Mouse (Mus musculus): ENCODE measurements around the gene Majin. TPM values are rescaled to one million over a fixed set of nuclear protein-coding genes. Genes with fewer than 3 reads are reported as not detected.
A peak's percentile ranks its signal among the peaks of the same experiment; 100 is the strongest.

The Majin gene
- polyA plus RNA-seq, 1 experiment, result 1.7 TPM

DNA sequence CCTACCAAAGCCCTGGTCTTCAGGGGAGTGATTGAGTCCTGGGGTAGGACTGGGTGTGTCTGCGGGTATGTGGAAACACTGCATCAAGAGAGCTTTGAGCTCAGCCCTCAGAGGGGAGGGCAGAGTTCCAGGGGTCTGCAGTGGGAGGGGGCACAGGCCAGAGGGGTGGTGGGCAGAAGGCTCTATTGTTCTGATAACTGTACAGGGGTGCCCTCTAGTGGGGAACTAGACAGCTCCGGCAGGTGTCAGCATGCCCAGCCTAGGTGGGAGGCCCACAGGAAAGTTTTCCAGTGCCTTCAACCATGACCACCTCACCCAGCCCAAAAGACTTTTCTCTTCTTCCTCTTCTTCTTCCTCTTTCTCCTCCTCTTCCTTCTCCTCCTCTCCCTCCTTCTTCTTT is 76.2 kb downstream of the Majin start:
- Histone ChIP-seq H3K4me1 (ENCODE audit: control insufficient read depth, insufficient read depth, insufficient read length, low read length) (peaks cover 5% of the 10 kb centered on the region; the same call in 1 of the 2 replicates), H3K36me3 (ENCODE audit: control insufficient read depth, insufficient read depth, low read length) (peaks cover 66% of the 10 kb centered on the region), H3K4me3 (ENCODE audit: low read depth, low read length) (no peak overlapping the region), H3K27me3 (ENCODE audit: control insufficient read depth, insufficient read depth, low read length) (no peaks in the 10 kb centered on the region), H3K27ac (ENCODE audit: insufficient read depth, low read depth, low read length) (no peak overlapping the region)
- no peak for TF ChIP-seq POLR2A (IDR thresholded peaks at IDR 0.05; ENCODE audit: low read depth, low read length)
- TF ChIP-seq CTCF (IDR thresholded peaks at IDR 0.05; ENCODE audit: extremely low read depth, insufficient read length, insufficient replicate concordance, low read depth, low read length), result peak; percentile 72; the same call in 1 of the 2 replicates
- WGBS, result 62% methylated on average over 2 of the region's 2 CpGs

DNA sequence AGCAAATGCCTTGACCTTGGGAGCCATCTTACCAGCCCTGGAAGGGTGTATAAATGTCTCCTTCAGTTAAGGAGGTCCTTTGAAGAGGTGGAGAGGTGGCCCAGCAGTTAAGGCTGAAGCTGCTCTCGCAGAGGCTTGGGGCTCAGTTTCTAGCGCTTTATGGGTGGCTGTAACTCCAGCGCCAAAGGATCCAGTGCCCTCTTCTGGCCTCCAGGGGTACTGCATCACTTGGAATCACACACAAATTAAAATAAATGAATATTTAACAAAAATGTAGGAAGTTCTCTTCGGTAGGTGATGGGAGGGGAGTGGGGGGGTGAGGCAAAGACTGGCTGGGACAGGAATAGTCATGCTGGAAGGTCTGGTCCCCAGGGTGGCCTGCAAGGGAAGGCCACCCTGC is 76.8 kb downstream of the Majin start:
- H3K4me1 ChIP-seq (ENCODE audit: control insufficient read depth, insufficient read depth, insufficient read length, low read length), result peaks cover 5% of the 10 kb centered on the region; the same call in 1 of the 2 replicates
- H3K4me3 ChIP-seq (ENCODE audit: low read depth, low read length), result no peak overlapping the region
- no peaks in the 10 kb centered on the region for H3K27me3 ChIP-seq (ENCODE audit: control insufficient read depth, insufficient read depth, low read length)
- WGBS, result 84% methylated on average over 4 of the region's 4 CpGs
- H3K27ac ChIP-seq (ENCODE audit: insufficient read depth, low read depth, low read length), result no peak overlapping the region
- TF ChIP-seq CTCF (IDR thresholded peaks at IDR 0.05; ENCODE audit: extremely low read depth, insufficient read length, insufficient replicate concordance, low read depth, low read length), result peak; percentile 47; the same call in 1 of the 2 replicates
- no peak for TF ChIP-seq POLR2A (IDR thresholded peaks at IDR 0.05; ENCODE audit: low read depth, low read length)
- peaks cover 65% of the 10 kb centered on the region for H3K36me3 ChIP-seq (ENCODE audit: control insufficient read depth, insufficient read depth, low read length)

DNA sequence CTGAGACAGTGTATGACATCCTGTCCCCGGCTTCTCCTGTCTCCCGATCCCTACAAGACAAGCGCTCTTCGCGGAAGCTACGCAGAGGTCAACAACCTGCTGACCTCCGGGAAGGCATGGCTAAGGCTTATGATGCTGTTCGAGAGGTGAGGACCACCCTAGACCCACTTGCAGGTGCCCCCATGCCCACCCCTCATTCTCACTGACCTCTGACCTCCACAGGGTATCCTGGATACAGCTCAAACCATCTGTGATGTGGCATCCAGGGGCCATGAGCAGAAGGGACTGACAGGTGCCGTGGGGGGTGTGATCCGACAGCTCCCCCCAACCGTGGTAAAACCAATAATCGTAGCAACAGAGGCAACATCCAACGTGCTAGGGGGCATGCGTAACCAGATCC is 77.2 kb downstream of the Majin start:
- Histone ChIP-seq H3K27me3 (ENCODE audit: control insufficient read depth, insufficient read depth, low read length) (no peaks in the 10 kb centered on the region), H3K27ac (ENCODE audit: insufficient read depth, low read depth, low read length) (no peak overlapping the region), H3K4me1 (ENCODE audit: control insufficient read depth, insufficient read depth, insufficient read length, low read length) (peaks cover 5% of the 10 kb centered on the region; the same call in 1 of the 2 replicates), H3K4me3 (ENCODE audit: low read depth, low read length) (no peak overlapping the region), H3K36me3 (ENCODE audit: control insufficient read depth, insufficient read depth, low read length) (peaks cover 61% of the 10 kb centered on the region)
- 92% methylated on average over 14 of the region's 14 CpGs for WGBS
- no peak for TF ChIP-seq CTCF (IDR thresholded peaks at IDR 0.05; ENCODE audit: extremely low read depth, insufficient read length, insufficient replicate concordance, low read depth, low read length)
- no peak for TF ChIP-seq POLR2A (IDR thresholded peaks at IDR 0.05; ENCODE audit: low read depth, low read length)

DNA sequence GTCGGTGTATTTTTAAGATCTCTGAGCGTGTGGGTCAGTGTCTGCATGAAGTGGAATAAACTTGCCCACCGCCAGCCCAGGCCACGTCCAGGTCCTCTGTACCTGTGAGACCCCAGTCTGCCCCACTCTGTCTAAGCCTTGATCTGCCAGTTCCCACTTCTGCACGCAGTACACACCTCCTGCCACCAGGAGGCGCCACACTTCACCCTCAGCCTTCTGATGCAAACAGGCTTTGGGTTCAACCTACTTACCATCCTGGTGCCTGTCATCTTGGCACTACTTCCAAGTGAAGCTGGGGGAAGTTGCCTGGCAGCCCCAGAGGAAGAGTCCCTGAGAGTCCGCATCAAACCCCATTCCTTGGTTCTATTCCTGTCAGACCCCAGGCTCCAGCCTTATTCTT is 78.0 kb downstream of the Majin start:
- peak overlapping the region; percentile 97 for H3K27ac ChIP-seq (ENCODE audit: insufficient read depth, low read depth, low read length)
- H3K4me3 ChIP-seq (ENCODE audit: low read depth, low read length), result peak overlapping the region; percentile 43
- peaks cover 52% of the 10 kb centered on the region for H3K36me3 ChIP-seq (ENCODE audit: control insufficient read depth, insufficient read depth, low read length)
- TF ChIP-seq POLR2A (IDR thresholded peaks at IDR 0.05; ENCODE audit: low read depth, low read length) (0 out of 2 replicates have a peak, but pooled peaks have one; percentile 13), CTCF (IDR thresholded peaks at IDR 0.05; ENCODE audit: extremely low read depth, insufficient read length, insufficient replicate concordance, low read depth, low read length) (peak; percentile 89)
- 39% methylated on average over 7 of the region's 7 CpGs for WGBS
- H3K4me1 ChIP-seq (ENCODE audit: control insufficient read depth, insufficient read depth, insufficient read length, low read length), result peaks cover 5% of the 10 kb centered on the region; the same call in 1 of the 2 replicates
- H3K27me3 ChIP-seq (ENCODE audit: control insufficient read depth, insufficient read depth, low read length), result no peaks in the 10 kb centered on the region

DNA sequence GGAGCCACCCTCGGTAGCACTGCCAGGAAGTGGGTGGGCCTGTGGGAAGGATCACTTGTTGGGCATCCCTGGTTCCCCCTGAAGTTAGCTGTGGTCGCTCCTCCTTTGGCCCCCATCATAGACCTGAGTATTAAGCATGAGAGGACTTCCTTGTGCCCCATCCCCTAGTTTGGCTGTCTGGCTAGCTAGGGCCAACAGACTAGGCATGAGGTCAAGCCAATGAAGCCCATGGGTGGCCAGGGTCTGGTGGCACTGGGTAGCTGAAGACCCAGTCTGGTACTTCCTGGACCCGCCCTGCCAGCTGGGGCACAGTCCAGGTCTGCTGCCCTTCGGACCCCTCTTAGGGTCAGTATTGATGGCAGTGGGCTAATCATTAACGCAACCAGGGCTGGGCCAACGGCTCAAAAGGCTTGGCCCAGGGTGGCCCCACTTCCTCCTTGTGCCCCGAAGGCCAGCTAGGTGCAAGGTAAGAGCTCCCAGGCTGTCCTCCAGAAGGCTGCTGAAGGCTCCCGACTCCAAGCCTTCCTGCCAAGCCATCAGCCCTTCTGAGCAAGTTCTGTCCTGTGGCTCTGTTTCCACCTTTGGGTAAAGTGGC is 78.7 kb downstream of the Majin start:
- Histone ChIP-seq H3K4me3 (ENCODE audit: low read depth, low read length) (peak overlapping the region; percentile 93), H3K27ac (ENCODE audit: insufficient read depth, low read depth, low read length) (peak overlapping the region; percentile 99), H3K27me3 (ENCODE audit: control insufficient read depth, insufficient read depth, low read length) (no peaks in the 10 kb centered on the region), H3K4me1 (ENCODE audit: control insufficient read depth, insufficient read depth, insufficient read length, low read length) (peaks cover 5% of the 10 kb centered on the region; the same call in 1 of the 2 replicates), H3K36me3 (ENCODE audit: control insufficient read depth, insufficient read depth, low read length) (peaks cover 45% of the 10 kb centered on the region)
- 29% methylated on average over 8 of the region's 8 CpGs for WGBS
- no peak for TF ChIP-seq CTCF (IDR thresholded peaks at IDR 0.05; ENCODE audit: extremely low read depth, insufficient read length, insufficient replicate concordance, low read depth, low read length)
- peak; percentile 97 for TF ChIP-seq POLR2A (IDR thresholded peaks at IDR 0.05; ENCODE audit: low read depth, low read length)

DNA sequence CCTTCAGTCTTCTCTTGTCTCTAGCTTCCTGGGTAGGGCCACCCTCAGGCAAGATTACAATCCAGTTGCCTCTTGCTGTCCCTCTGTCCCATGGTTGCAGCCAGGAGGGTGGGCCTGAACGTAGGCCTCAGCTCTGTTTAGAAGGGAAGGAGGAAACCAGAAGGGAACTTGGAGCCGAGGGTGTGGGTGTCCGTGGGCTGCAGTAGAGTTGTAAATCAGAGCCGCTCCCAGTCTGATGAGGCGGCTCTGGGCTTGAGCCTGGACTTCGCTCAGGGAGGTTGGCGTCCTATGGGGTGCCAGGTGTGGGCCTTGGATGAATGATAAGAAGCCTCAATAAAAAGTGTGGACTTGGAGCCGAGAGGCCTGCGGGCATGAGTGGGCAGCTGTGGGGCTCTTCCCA is 80.0 kb downstream of the Majin start:
- TF ChIP-seq CTCF (IDR thresholded peaks at IDR 0.05; ENCODE audit: extremely low read depth, insufficient read length, insufficient replicate concordance, low read depth, low read length), result no peak
- peak; percentile 94 for TF ChIP-seq POLR2A (IDR thresholded peaks at IDR 0.05; ENCODE audit: low read depth, low read length)

DNA sequence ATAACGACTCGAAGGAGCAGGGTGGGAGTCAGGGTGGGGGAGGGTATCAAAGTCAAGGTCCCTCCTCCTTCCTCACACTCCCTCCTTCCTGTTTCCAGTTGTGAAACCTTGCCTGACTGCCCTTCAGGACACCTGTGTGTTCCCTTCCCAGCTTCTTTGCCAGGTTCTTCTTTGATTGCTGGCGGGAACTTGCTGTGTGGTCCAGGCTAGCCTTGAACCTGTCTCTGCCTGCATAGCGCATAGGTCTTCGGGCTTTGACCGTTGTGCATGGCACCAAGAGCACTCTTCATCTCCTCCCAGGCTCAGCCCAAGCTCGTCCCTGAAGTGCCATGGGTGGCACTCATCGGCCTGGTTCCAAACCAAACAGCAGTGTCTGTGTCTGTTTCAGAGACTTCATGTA is 80.8 kb downstream of the Majin start:
- no peak for TF ChIP-seq CTCF (IDR thresholded peaks at IDR 0.05; ENCODE audit: extremely low read depth, insufficient read length, insufficient replicate concordance, low read depth, low read length)
- TF ChIP-seq POLR2A (IDR thresholded peaks at IDR 0.05; ENCODE audit: low read depth, low read length), result no peak
- H3K4me3 ChIP-seq (ENCODE audit: low read depth, low read length), result peak overlapping the region; percentile 93
- 34% methylated on average over 8 of the region's 8 CpGs for WGBS
- H3K36me3 ChIP-seq (ENCODE audit: control insufficient read depth, insufficient read depth, low read length), result peaks cover 33% of the 10 kb centered on the region
- H3K27me3 ChIP-seq (ENCODE audit: control insufficient read depth, insufficient read depth, low read length), result no peaks in the 10 kb centered on the region
- peak overlapping the region; percentile 99 for H3K27ac ChIP-seq (ENCODE audit: insufficient read depth, low read depth, low read length)
- peaks cover 9% of the 10 kb centered on the region; the same call in 1 of the 2 replicates for H3K4me1 ChIP-seq (ENCODE audit: control insufficient read depth, insufficient read depth, insufficient read length, low read length)

More for the DNA sequence above, 80.0 kb downstream of the Majin start:
- WGBS, result 11% methylated on average over 9 of the region's 9 CpGs
- Histone ChIP-seq H3K4me1 (ENCODE audit: control insufficient read depth, insufficient read depth, insufficient read length, low read length) (peaks cover 5% of the 10 kb centered on the region; the same call in 1 of the 2 replicates), H3K36me3 (ENCODE audit: control insufficient read depth, insufficient read depth, low read length) (peaks cover 35% of the 10 kb centered on the region), H3K27me3 (ENCODE audit: control insufficient read depth, insufficient read depth, low read length) (no peaks in the 10 kb centered on the region), H3K4me3 (ENCODE audit: low read depth, low read length) (peak overlapping the region; percentile 93), H3K27ac (ENCODE audit: insufficient read depth, low read depth, low read length) (peak overlapping the region; percentile 99)
